Mouse (Mus musculus): ENCODE measurements around the gene Nbas. TPM values are rescaled to one million over a fixed set of nuclear protein-coding genes. Genes with fewer than 3 reads are reported as not detected.

The Nbas gene
- polyA plus RNA-seq, 1 experiment from 2014 or later = 8.0 TPM

DNA sequence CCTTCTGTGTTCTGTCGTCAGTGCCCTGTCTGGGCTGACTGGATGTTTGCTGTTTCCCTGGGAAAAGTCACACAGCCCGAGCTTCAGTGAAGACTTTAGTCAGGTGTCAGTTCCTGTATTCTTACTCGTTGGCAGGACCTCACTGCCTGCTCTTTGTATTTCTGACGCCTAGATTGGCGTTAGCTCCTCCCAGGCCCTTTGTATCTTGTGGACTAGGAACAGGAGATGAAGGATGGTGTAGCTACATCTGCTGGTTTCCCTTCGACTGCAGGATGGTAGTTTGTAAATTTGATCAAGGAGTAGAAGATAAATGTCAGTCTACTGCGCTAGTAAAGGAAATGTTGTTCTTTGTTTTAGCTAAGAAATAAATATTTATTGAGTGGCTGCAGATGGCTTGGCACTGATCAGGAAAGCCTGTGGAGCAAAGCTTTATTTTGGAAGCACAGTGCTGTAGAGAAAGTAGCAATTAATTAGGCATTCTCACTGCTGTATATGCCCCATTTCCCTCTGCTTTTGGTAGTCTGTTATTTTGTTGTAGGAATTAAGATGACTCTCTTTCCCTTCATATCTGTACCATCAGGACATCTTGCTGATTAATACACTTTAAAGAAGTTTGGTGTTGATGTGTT is 91.4 kb downstream of the Nbas start:
- WGBS = 40% methylated on average over 7 of the region's 7 CpGs
- Histone ChIP-seq H3K4me1 (replicated peaks; ENCODE audit: insufficient read depth, low read length) (no peaks in the 10 kb centered on the region), H3K9me3 (replicated peaks; ENCODE audit: low read length) (no peaks in the 10 kb centered on the region), H3K4me2 (ENCODE audit: low read length) (no peak overlapping the region), H3K27me3 (ENCODE audit: insufficient read depth, low read length) (no peaks in the 10 kb centered on the region), H3K9ac (ENCODE audit: low read depth, low read length) (no peak overlapping the region), H3K27ac (no peak overlapping the region), H3K36me3 (ENCODE audit: insufficient read depth, low read length) (peaks cover 3% of the 10 kb centered on the region; the same call in 1 of the 2 replicates), H3K4me3 (replicated peaks; ENCODE audit: low read depth, low read length) (no peak overlapping the region)
- ATAC-seq (replicated peaks; ENCODE audit: low FRiP score, low read depth) = no peak
- no peak for TF ChIP-seq CTCF (IDR thresholded peaks at IDR 0.05; ENCODE audit: low read depth)
- no peak for DNase-seq (ENCODE audit: low spot score)

DNA sequence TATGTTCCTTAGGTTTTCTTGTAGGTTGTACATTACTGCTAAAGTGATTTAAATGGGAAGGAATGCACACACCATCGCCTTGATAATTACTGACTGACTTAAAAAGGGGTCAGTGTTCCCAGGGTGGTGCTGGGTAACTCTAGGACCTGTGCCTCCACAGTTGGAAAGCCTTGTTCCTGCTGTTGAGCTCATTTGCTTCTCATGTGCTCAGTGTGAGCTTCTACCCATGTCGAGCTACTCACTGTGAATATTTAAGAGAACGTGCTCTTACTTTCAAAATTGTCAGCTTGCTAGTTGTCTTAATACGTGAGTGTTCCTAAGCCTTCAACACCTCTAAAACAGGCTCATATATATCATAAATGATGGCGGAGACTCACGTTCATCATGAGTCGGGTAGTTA is 112.6 kb downstream of the Nbas start:
- no peaks in the 10 kb centered on the region for H3K27me3 ChIP-seq (ENCODE audit: insufficient read depth, low read length)
- H3K36me3 ChIP-seq (ENCODE audit: insufficient read depth, low read length) = 0 out of 2 replicates have a peak, but pooled peaks cover 3% of the 10 kb centered on the region
- no peak overlapping the region for H3K9ac ChIP-seq (ENCODE audit: low read depth, low read length)
- no peak overlapping the region for H3K4me2 ChIP-seq (ENCODE audit: low read length)
- DNase-seq (ENCODE audit: low spot score) (no peak), ATAC-seq (replicated peaks; ENCODE audit: low FRiP score, low read depth) (no peak)
- no peaks in the 10 kb centered on the region for H3K4me1 ChIP-seq (replicated peaks; ENCODE audit: insufficient read depth, low read length)
- 94% methylated on average over 7 of the region's 7 CpGs for WGBS
- TF ChIP-seq CTCF (IDR thresholded peaks at IDR 0.05; ENCODE audit: low read depth) = no peak
- no peak overlapping the region for H3K4me3 ChIP-seq (replicated peaks; ENCODE audit: low read depth, low read length)
- no peak overlapping the region for H3K27ac ChIP-seq
- H3K9me3 ChIP-seq (replicated peaks; ENCODE audit: low read length) = no peaks in the 10 kb centered on the region

DNA sequence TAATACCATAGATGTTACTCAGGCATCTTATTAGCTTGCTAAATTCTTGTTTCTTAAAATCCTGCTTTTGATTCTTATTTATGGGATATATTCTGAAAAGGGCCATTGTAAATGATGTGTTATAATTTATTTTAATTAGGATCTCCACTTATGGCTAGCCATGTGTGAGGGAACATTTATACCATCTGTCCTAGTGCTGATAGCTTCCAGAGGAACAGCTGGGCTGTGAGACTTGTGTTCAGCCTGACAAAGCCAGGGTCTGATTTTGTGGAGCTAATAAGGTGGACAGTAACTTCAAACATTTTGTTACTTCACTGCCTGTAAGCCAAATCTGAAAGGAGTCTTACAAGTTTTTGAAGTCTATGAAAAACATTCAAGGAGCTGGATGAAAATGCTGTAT is 113.1 kb downstream of the Nbas start:
- ATAC-seq (replicated peaks; ENCODE audit: low FRiP score, low read depth) = no peak
- Histone ChIP-seq H3K4me3 (replicated peaks; ENCODE audit: low read depth, low read length) (no peak overlapping the region), H3K27me3 (ENCODE audit: insufficient read depth, low read length) (no peaks in the 10 kb centered on the region), H3K36me3 (ENCODE audit: insufficient read depth, low read length) (0 out of 2 replicates have a peak, but pooled peaks cover 3% of the 10 kb centered on the region), H3K9ac (ENCODE audit: low read depth, low read length) (no peak overlapping the region), H3K4me1 (replicated peaks; ENCODE audit: insufficient read depth, low read length) (no peaks in the 10 kb centered on the region), H3K27ac (no peak overlapping the region), H3K9me3 (replicated peaks; ENCODE audit: low read length) (no peaks in the 10 kb centered on the region), H3K4me2 (ENCODE audit: low read length) (no peak overlapping the region)
- DNase-seq (ENCODE audit: low spot score) = no peak
- TF ChIP-seq CTCF (IDR thresholded peaks at IDR 0.05; ENCODE audit: low read depth) = no peak

- Histone ChIP-seq H3K4me1 (replicated peaks; ENCODE audit: insufficient read depth, low read length) (no peaks in the 10 kb centered on the region), H3K36me3 (ENCODE audit: insufficient read depth, low read length) (peaks cover 5% of the 10 kb centered on the region), H3K4me2 (ENCODE audit: low read length) (no peak overlapping the region), H3K4me3 (replicated peaks; ENCODE audit: low read depth, low read length) (no peak overlapping the region), H3K27ac (no peak overlapping the region), H3K9ac (ENCODE audit: low read depth, low read length) (no peak overlapping the region), H3K27me3 (ENCODE audit: insufficient read depth, low read length) (no peaks in the 10 kb centered on the region), H3K9me3 (replicated peaks; ENCODE audit: low read length) (no peaks in the 10 kb centered on the region)
- WGBS = 91% methylated on average over 1 of the region's 1 CpGs
- no peak for ATAC-seq (replicated peaks; ENCODE audit: low FRiP score, low read depth)
- no peak for TF ChIP-seq CTCF (IDR thresholded peaks at IDR 0.05; ENCODE audit: low read depth)
- DNase-seq (ENCODE audit: low spot score) = no peak
Measured at GRCm38 (mm10) chr12:13389644-13390043, 120.7 kb downstream of the Nbas start.

GRCm38 (mm10) chr12:13410191-13410590 is 141.3 kb downstream of the Nbas start:
- no peaks in the 10 kb centered on the region for H3K9me3 ChIP-seq (replicated peaks; ENCODE audit: low read length)
- no peak overlapping the region for H3K27ac ChIP-seq
- H3K4me1 ChIP-seq (replicated peaks; ENCODE audit: insufficient read depth, low read length) = no peaks in the 10 kb centered on the region
- H3K9ac ChIP-seq (ENCODE audit: low read depth, low read length) = no peak overlapping the region
- H3K27me3 ChIP-seq (ENCODE audit: insufficient read depth, low read length) = no peaks in the 10 kb centered on the region
- DNase-seq (ENCODE audit: low spot score) = no peak
- H3K4me3 ChIP-seq (replicated peaks; ENCODE audit: low read depth, low read length) = no peak overlapping the region
- H3K36me3 ChIP-seq (ENCODE audit: insufficient read depth, low read length) = no peaks in the 10 kb centered on the region
- no peak for ATAC-seq (replicated peaks; ENCODE audit: low FRiP score, low read depth)
- no peak for TF ChIP-seq CTCF (IDR thresholded peaks at IDR 0.05; ENCODE audit: low read depth)
- H3K4me2 ChIP-seq (ENCODE audit: low read length) = no peak overlapping the region

DNA sequence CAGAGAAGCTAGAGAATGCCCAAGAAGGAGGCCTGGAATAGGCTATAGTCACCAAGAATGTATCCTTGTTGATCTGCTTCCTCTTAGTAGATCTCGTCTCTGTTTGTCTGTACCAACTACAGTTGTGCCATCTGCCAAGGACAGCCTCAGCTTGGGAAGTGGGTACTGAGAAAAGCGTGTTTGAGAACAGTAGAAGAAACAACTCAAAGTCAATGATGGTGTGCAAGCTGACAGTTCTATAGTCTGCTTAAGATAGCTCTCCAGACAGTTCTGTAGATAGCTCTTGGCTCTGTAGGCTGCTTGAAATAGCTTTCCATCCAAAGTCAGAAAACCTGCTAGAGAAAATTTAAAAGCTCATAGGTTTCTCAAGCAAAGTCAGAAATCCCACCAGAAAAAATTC is 149.7 kb downstream of the Nbas start:
- Histone ChIP-seq H3K27me3 (ENCODE audit: insufficient read depth, low read length) (no peaks in the 10 kb centered on the region), H3K27ac (no peak overlapping the region), H3K36me3 (ENCODE audit: insufficient read depth, low read length) (peaks cover 9% of the 10 kb centered on the region; the same call in 1 of the 2 replicates), H3K9ac (ENCODE audit: low read depth, low read length) (no peak overlapping the region), H3K4me2 (ENCODE audit: low read length) (no peak overlapping the region), H3K4me1 (replicated peaks; ENCODE audit: insufficient read depth, low read length) (no peaks in the 10 kb centered on the region), H3K9me3 (replicated peaks; ENCODE audit: low read length) (no peaks in the 10 kb centered on the region), H3K4me3 (replicated peaks; ENCODE audit: low read depth, low read length) (no peak overlapping the region)
- TF ChIP-seq CTCF (IDR thresholded peaks at IDR 0.05; ENCODE audit: low read depth) = no peak
- ATAC-seq (replicated peaks; ENCODE audit: low FRiP score, low read depth) (no peak), DNase-seq (ENCODE audit: low spot score) (no peak)
- 97% methylated on average over 2 of the region's 2 CpGs for WGBS

- 65% methylated on average over 1 of the region's 1 CpGs for WGBS
- peak; percentile 6 for DNase-seq (ENCODE audit: low spot score)
Measured at GRCm38 (mm10) chr12:13430219-13430618, 161.3 kb downstream of the Nbas start.

More at GRCm38 (mm10) chr12:13430219-13430618, 161.3 kb downstream of the Nbas start:
- Histone ChIP-seq H3K4me2 (ENCODE audit: low read length) (no peak overlapping the region), H3K9ac (ENCODE audit: low read depth, low read length) (no peak overlapping the region), H3K27ac (no peak overlapping the region), H3K27me3 (ENCODE audit: insufficient read depth, low read length) (no peaks in the 10 kb centered on the region), H3K4me1 (replicated peaks; ENCODE audit: insufficient read depth, low read length) (no peaks in the 10 kb centered on the region), H3K4me3 (replicated peaks; ENCODE audit: low read depth, low read length) (no peak overlapping the region), H3K9me3 (replicated peaks; ENCODE audit: low read length) (no peaks in the 10 kb centered on the region), H3K36me3 (ENCODE audit: insufficient read depth, low read length) (no peaks in the 10 kb centered on the region)
- TF ChIP-seq CTCF (IDR thresholded peaks at IDR 0.05; ENCODE audit: low read depth) = no peak
- ATAC-seq (replicated peaks; ENCODE audit: low FRiP score, low read depth) = no peak
